Mouse (Mus musculus): ENCODE results near the gene Rerg.

Gene Rerg

DNA sequence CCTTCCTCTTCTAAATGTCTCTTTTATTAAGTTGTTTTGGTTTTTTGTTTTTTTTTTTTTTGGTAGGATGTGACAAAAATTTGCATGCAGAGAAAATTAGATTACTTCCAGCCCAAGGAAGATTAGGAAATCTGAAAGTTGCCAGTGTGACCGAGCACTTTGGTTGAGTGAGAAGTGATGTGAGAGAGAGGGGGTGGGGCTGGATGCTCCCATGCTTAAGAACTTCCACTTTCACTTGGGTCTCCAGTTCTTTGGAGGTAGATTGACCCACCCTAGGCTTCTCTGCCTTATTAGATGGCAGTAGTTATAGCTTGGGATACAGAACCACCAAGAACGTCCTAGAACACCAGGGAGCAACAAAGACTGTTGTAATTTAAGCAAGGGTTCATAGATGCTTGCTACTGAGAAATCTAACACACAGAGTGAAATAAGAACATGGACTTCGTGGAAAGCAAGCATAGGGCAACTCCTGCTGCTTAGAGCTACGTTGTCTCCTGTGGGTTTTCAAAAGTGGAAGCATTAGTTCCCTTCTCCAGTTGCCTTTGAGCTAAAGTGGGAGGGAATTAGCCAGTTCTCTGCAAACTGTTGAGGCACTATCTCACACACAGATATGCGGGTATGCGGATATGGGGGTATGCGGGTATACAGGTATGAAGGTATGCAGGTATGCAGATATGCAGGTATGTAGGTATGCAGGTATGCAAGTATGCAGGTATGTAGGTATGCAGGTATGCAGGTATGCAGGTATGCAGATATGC, 152.9 kb downstream of the Rerg start:
- DNase-seq (ENCODE audit: low read depth, low spot score) = no peak

DNA sequence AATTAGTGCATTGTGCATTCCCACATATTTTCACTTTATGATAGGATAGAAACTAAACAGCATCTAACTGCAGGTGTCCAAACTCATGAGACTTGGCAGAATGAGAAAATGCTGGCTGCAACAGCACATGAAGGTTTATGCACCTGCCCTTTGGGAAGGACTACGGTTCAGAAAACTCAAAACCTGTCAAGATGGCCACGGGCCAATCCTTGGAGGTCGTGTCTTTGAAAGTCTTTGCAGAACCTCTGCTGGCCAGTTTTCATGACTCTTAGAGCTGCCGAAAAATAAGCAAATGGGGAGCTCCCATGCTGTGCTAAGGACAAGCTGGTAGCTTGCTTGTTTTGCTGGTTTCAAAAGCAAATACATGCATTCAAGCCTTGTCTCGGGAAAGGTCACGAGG, 156.0 kb downstream of the Rerg start:
- DNase-seq (ENCODE audit: low read depth, low spot score) = peak; percentile 36

DNA sequence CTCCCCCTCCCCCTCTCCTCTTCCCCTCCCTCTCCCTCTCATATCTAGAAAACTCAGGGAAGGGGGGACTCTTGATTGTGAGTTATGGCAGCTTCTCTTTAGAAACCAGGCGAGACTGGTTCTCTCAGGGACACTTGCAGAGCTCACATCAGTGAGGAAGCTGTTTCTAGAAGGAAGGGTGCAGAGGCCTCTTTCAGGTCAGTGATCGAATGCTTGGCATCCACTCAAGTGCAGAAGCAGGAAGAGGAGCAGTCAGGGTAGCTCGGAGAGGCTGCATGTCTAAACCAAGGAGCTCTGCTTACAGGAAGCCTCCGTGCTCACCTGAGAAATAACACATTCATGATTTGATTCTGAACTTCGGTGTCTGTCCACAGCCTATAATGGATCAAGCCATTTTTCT, 159.1 kb downstream of the Rerg start:
- no peak for DNase-seq (ENCODE audit: low read depth, low spot score)

All from brain, adult 2 months (tissue).